Mouse (Mus musculus) heart, adult 2 months (tissue): ENCODE results near the gene BC035044.

Source experiments
- CTCF ChIP-seq: fragments of 200-600 bp; IDR thresholded peaks from 2 replicates; pipeline ENCODE4 v1.8.1; 2022; ENCODE audit warnings: antibody characterized with exemption, mild to moderate bottlenecking, moderate library complexity
- EP300 ChIP-seq: fragments of 200-500 bp; IDR thresholded peaks from 2 replicates; pipeline ENCODE4 v1.6.1; 2011; ENCODE audit warnings: low read depth, low read length, control low read depth; ENCODE audit not compliant: insufficient read depth
- POLR2A ChIP-seq: fragments of 200-500 bp; IDR thresholded peaks from 2 replicates; pipeline ENCODE4 v1.6.1; 2011; ENCODE audit warnings: mild to moderate bottlenecking, low read depth, low read length, control low read depth; ENCODE audit not compliant: insufficient read depth

DNA sequence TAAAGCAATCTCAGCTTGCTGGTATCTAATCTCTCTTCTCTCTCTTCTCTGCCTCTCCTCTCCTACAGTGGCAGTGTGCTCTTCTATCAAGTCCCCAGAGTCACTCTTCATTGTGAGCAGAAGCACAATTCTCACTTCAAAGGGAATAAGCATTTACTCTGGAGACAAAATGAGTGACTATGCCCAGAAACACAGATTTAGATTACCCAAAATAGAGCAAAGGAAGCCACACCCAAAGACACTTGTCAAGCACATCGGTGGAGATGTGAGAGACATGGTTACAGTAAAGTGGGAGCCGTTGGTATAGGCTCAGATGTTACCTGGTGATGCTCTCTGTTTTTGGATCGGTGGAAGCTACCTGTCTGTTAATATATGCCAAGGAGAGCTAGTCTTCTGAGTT, 38.2 kb downstream of the BC035044 start:
- no peak for TF ChIP-seq CTCF
- TF ChIP-seq EP300, result no peak
- no peak for TF ChIP-seq POLR2A
